Mouse (Mus musculus): ENCODE measurements at regions not wholly inside any gene's neighbourhood (a gene's known extent, or its start where the extent isn't known, plus 50 kb on each side); places are given as distances from the start of the nearest gene placed in this dataset.

DNA sequence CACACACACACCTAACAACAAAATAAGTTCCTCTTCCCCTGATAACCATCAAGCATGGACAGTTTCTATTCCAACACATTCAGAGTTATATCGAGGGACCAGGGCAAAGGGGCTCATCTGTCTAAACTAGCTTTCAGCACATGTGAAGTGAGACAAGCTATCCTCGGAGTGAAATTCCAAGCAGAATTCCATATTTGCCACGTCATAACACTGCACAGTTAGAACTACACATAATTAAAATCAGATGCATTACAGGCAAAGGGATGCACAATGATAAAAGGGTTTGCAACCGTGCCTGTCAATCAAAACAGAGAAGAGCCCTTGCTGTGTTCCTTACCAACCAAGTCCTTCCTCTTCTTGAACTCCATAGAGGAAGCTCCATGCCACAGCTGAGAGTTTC, 488.2 kb upstream of the Hs6st1 start:
- no peak for TF ChIP-seq POLR2A (IDR thresholded peaks at IDR 0.05; ENCODE audit: low read depth, low read length)
- no peak for TF ChIP-seq CTCF (IDR thresholded peaks at IDR 0.05; ENCODE audit: extremely low read depth, insufficient read length, insufficient replicate concordance, low read depth, low read length)
